Mouse (Mus musculus) thymus, postnatal 25 days (tissue): ENCODE results near the gene Chst15.

ENCODE experiments used
- DNase-seq: peaks from one replicate; pipeline ENCODE4 v3.0.0; 2022

The Chst15 gene

GRCm38 (mm10) chr7:132335367-132335766, 18.3 kb upstream of the Chst15 start:
- peak; percentile 49 for DNase-seq

- DNase-seq: no peak
Observed at GRCm38 (mm10) chr7:132333078-132333477, 16.1 kb upstream of the Chst15 start.

- no peak for DNase-seq
Observed at GRCm38 (mm10) chr7:132332176-132332575, 15.1 kb upstream of the Chst15 start.

- no peak for DNase-seq
Observed at GRCm38 (mm10) chr7:132330179-132330578, 13.2 kb upstream of the Chst15 start.

- DNase-seq: no peak
Observed at GRCm38 (mm10) chr7:132328648-132329047, 11.6 kb upstream of the Chst15 start.

- DNase-seq: peak; percentile 19
Observed at GRCm38 (mm10) chr7:132325549-132326331, 8.7 kb upstream of the Chst15 start.

GRCm38 (mm10) chr7:132323430-132323829, 6.4 kb upstream of the Chst15 start:
- DNase-seq: peak; percentile 21

- DNase-seq: no peak
Observed at GRCm38 (mm10) chr7:132321392-132321958, 4.4 kb upstream of the Chst15 start.

- peak; percentile 78 for DNase-seq
Observed at GRCm38 (mm10) chr7:132316101-132317035, 660 bp downstream of the Chst15 start.

- peak; percentile 81 for DNase-seq
Observed at GRCm38 (mm10) chr7:132315149-132316091, 1.6 kb downstream of the Chst15 start.

- DNase-seq: no peak
Observed at GRCm38 (mm10) chr7:132312396-132312795, 4.6 kb downstream of the Chst15 start.

- DNase-seq: no peak
Observed at GRCm38 (mm10) chr7:132308537-132309191, 8.4 kb downstream of the Chst15 start.

GRCm38 (mm10) chr7:132307722-132308271, 9.2 kb downstream of the Chst15 start:
- DNase-seq: no peak

- DNase-seq: no peak
Observed at GRCm38 (mm10) chr7:132306671-132307412, 10.2 kb downstream of the Chst15 start.

- DNase-seq: no peak
Observed at GRCm38 (mm10) chr7:132305492-132306375, 11.3 kb downstream of the Chst15 start.

- peak; percentile 60 for DNase-seq
Observed at GRCm38 (mm10) chr7:132304424-132305085, 12.5 kb downstream of the Chst15 start.

GRCm38 (mm10) chr7:132303988-132304387, 13.0 kb downstream of the Chst15 start:
- peak; percentile 62 for DNase-seq

GRCm38 (mm10) chr7:132302508-132303241, 14.4 kb downstream of the Chst15 start:
- no peak for DNase-seq
